17 mouse cellular contexts compared by ENCODE assay signal in the genomic region with DNA sequence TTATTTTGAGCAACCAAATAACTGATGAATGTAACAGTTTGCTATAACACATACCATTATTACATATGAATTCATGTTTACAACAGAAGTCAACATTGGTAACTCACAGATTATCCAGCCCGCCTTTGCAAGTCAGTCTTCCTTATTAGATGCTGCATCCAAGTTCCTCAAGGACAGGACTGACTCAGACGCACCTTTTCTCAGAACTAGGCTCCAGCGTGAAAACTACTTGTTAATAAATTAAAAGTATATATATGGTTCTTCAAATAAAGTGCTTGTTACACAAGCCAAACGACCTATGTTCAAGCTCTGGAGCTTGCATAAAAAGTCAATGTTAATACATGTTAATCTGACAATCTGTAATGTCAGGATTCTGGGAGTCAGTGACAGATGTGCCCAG.
"Had no signal": no experiment of that assay in that cellular context is flagged by ENCODE, and none has a peak within 500 bp of the region (broad histone marks: within the 10 kb centered on the region; RNA-seq: fewer than 3 reads in every experiment).

No protein-coding gene starts in this region.

- DNase-seq: retina, postnatal 1 day; right cerebral cortex, adult 18-20 months; right cerebral cortex, postnatal 14 days; right cerebral cortex, postnatal 25 days; right cerebral cortex, postnatal 4 days; spleen, adult 18-20 months; thymus, adult 18-20 months; thymus, adult 2 months; thymus, postnatal 14 days; thymus, postnatal 25 days; thymus, postnatal 36 days; thymus, postnatal 4 days had no signal

- H3K36me3 ChIP-seq: neural tube, embryonic 12.5 days; neural tube, embryonic 13.5 days; neural tube, embryonic 15.5 days; stomach, embryonic 15.5 days had no signal

- H3K9ac ChIP-seq: neural tube, embryonic 12.5 days; neural tube, embryonic 13.5 days; neural tube, embryonic 15.5 days; stomach, embryonic 15.5 days had no signal

- H3K4me2 ChIP-seq: neural tube, embryonic 12.5 days; neural tube, embryonic 13.5 days; neural tube, embryonic 15.5 days; stomach, embryonic 15.5 days had no signal

- H3K9me3 ChIP-seq: neural tube, embryonic 12.5 days; neural tube, embryonic 13.5 days; neural tube, embryonic 15.5 days; stomach, embryonic 15.5 days had no signal

- H3K4me1 ChIP-seq: neural tube, embryonic 12.5 days; stomach, embryonic 15.5 days had no signal

- H3K4me3 ChIP-seq: neural tube, embryonic 12.5 days; neural tube, embryonic 13.5 days; neural tube, embryonic 15.5 days; stomach, embryonic 15.5 days had no signal

- H3K27me3 ChIP-seq: neural tube, embryonic 12.5 days; neural tube, embryonic 13.5 days; neural tube, embryonic 15.5 days; stomach, embryonic 15.5 days had no signal

- H3K27ac ChIP-seq: neural tube, embryonic 12.5 days; neural tube, embryonic 13.5 days; neural tube, embryonic 15.5 days; stomach, embryonic 15.5 days; stomach, postnatal 0 days had no signal
